Mouse (Mus musculus) monocyte, adult 5-6 weeks (primary cell): ENCODE data around the gene Herpud1. TPM values are rescaled to one million over a fixed set of nuclear protein-coding genes. Genes with fewer than 3 reads are reported as not detected.

Experiments used
- ATAC-seq: fragments of 153-309, 156-312 bp; replicated peaks from 2 replicates; pipeline ENCODE4 v1.8.0; 2017; ENCODE audit warnings: mild to moderate bottlenecking; ENCODE audit not compliant: low TSS enrichment, insufficient number of reproducible peaks, severe bottlenecking, poor library complexity, low FRiP score
- total RNA-seq: library from RNA; stranded (forward); fragments of 200-1000, 200-491, 200-594 nt; gene quantifications from 3 replicates; pipeline ENCODE4 v1.2.3, GENCODE M21; 2017

Gene Herpud1
- total RNA-seq, 1 experiment from 2014 or later: 165 TPM

DNA sequence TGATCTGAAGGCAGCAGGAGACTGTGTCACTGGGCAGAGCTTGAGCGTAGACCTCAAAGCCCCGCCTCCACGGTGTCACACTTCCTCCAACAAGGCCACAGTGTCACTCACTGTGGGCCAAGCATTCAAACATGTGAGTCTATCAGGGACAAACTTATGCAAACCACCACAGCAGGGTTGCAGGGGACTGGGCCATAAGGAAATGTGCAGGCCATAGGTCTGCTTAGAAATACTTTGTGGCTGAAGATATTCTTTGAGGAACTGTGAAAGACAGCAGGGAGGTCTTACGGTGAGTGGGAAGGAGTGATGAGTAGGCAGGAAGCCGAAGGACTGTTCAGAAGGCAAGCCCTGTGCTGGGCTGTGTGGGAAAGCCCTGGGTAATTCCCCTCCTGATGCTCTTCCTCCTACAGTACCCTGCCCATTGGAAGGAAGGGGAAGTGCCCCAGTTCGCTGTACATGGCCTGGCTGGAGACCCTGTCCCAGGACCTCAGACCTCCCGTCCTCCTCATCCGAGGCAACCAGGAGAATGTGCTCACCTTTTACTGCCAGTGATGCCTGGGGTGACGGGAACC, 20.7 kb upstream of the Herpud1 start:
- ATAC-seq: peak; percentile 88

DNA sequence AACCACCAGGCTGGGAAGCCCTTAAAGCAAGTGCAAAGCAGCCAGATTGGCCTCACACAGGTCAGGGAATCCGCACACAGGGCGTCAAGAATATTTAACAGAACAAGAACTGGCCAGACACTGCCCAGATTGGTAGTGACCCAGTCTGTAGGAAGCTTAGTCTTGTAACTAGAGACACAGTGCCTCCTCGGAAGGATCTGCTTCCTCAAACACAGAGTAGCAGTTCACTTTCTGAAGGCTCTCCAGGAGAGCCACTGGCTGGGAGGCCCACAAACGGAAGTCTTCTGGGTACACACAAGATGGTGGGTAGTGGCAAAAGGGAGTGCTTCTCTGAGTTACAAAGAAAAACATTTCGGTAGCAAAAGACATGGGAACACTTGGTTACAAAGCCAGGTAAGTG, 15.4 kb upstream of the Herpud1 start:
- ATAC-seq: peak; percentile 83

DNA sequence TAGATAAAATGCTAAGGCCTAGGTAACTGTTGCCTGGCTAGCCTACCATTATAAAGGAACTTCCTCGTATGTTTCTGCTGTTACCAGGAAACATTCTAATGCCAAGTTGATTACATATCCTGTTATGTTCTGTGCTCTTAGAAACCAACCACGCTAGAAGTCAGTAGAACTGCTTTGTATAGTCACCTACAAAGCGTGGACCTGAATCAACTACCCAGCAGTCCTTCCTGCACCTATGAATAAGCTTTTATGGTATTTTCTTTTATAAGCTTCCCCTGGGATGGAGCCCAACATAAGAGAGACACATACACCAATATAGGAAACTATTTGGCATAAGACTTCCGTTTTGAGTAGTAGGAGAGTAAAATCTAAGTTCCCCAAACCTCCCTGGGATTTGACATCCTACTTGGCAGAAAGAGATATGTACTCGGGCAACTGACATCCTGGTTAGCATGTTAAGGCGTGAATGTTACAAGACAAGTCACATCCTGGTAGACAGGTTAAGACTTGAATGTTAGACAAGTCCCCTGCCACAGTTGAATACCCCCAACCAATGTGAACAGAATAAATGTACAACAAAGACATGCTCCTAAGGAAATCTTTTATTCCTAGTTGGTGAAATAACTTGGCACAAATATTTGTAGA, 13.2 kb upstream of the Herpud1 start:
- ATAC-seq: no peak

DNA sequence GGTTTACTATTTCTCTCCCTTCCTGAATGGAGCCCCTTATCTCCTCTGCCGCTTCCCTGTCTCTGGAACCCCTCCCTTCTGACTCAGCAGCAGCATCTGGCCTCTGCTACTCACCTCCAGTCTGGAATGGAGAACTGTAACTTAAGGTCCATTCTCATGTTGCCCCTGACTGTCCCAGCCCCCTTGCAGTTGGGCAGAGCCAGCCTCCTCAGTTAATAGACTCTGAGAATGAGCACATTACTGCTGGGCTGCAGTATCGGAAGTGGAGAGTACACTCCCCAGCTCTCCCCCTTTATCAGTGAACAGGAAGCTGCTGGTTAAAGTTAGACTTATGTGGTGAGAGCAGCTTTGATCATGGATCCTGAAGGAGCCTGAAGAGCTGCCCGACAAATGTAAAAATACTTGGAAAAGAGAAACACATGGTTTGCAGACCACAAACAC, 10.7 kb upstream of the Herpud1 start:
- no peak for ATAC-seq

DNA sequence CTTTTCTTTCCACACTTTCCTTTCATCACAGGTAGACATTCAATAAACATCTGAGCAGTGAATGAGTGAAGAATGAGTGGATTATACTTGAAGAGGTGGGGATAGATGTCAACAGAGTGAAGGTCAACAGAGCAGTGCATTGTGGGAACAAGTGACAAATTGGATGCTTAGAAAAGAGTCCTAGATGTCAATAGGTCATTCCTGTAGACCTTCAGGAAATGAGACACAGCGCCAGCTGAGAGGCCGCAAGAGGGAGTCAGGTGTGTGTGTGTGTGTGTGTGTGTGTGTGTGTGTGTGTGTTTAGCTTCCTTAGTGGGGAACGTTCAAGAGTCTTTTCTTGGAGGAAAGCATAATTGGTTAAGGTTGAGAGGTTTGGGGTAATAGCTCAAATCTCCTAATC, 10.1 kb upstream of the Herpud1 start:
- ATAC-seq: no peak

DNA sequence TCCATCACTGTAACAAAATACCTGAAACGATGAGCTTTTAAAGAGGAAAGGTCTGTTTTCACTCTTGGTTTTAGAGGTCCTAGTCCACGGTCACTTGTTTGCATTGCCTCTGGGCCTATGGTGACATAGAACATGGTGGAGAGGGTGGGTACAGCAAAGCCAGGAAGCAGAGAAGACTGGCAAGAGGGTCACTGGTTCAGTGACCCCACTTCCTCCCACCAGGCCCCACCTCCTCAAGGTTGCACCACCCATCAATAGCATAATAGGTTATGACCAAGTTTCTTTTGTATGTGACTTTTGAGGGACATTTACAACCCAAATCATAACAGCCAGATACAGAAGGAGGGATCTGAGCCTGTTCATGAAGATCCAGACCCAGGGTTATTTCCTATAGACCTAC, 9.7 kb upstream of the Herpud1 start:
- ATAC-seq: peak; percentile 36; the same call in 1 of the 2 replicates

DNA sequence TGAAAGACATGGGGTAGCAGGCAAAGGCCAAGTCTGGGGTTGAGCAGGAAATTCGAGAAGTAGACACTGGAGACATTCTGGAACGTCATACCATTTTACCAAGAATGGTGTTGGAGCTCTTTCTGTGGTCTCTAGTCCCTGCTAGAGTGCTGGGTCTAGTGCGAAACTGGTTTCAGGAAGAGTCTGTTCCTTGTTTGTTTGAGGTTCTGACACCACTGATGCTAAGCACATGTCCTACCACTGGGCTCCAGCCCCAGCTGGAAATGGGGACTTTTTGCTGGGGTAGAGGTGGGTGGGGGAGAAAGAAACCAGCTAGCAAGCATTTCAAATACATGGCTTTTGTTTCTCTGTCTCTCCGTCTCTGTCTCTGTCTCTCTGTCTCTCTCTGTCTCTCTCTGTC, 9.2 kb upstream of the Herpud1 start:
- peak; percentile 70 for ATAC-seq

DNA sequence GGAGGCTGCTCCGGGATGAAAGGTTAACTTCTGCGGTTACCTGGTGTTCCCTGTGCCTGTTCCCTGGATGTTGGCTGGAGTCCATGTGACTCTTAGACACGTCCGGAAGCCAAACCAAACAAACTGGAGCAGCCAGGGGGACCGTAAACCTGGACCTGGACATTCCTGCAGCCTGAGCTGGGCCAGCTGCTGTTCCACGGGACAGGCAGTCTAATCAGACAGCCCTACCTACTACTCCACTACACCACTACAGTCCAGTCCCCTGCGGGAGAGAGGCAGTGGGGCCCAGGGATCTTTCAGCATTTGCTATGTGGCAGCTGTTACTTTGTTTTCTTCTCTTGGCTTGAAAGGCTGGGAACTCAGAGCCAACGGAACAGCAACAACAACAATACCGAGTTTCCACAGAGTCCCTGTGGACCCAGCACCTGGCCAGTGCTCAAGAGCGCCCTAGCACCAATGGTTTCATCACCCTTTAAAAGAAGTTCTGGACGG, 8.5 kb upstream of the Herpud1 start:
- ATAC-seq: no peak

DNA sequence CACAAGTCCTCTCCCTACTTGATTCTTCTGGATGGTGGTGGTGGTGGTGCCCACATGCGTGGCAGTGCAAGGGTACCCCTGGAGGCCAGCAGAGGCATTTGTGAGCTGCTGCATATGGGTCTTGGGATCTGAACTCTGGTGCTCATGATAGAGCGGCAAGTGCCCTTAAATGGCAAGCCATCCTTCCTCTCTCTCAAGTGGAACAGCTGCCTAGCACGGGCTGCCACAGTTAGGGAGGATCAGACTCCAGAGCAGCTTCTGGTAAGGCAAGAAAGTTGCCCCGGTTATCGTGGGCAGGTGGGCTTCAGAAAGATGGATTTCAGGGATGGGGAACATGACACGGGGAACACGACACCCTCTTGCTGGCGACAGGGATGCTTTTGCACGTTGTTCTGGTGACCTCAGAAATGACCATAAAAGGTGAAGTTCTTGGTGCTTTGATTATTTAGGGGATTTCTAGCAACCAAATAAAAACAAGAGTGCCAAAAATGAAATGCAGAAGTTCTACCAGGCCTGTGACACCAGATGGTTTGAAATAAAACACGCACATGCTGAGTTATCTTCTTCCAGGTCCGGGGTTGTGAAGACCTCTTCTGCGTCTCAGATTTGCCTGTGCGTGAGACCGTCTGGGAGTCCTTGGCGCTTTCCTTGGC, 7.3 kb upstream of the Herpud1 start:
- ATAC-seq: 0 out of 2 replicates have a peak, but pooled peaks have one; percentile 14

DNA sequence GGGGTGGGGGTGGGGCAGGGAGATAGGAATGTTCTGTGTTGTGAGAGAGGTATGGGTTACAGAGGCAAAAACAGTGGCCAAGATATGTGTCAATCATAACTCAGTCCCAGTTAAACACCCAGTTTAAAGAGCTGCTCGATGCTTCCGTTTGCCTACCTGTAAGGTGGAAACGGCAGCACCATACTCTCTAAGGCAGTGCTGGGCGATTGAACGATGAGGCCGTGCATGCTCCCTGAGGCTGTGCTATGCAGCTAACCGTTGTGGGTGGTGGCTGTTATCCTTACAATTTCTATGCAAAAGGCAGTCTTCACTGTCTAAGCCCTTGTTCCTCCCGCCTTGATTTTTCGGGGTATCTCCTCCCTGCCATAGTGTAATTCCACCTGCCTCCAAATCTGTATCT, 6.6 kb upstream of the Herpud1 start:
- ATAC-seq: no peak

DNA sequence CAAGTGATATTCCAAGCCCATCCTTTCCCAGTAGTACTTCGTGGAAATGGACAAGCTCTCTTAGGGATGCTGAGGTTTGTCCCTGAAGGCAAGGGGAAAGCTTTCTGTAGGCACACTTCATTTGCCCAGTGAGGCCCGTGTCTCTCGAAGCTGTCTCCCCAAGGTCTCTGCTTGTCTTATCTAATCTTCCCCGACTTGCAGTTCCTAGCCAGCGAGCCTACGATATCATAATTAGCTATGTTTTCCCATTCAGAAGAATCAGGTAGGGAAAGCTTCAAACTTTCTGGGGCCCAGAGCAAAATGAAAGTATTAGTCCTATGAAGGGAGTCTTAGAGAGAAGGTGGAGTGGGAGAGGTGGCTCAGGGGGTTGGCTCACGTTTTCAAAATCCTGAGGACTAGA, 2.1 kb upstream of the Herpud1 start:
- no peak for ATAC-seq

DNA sequence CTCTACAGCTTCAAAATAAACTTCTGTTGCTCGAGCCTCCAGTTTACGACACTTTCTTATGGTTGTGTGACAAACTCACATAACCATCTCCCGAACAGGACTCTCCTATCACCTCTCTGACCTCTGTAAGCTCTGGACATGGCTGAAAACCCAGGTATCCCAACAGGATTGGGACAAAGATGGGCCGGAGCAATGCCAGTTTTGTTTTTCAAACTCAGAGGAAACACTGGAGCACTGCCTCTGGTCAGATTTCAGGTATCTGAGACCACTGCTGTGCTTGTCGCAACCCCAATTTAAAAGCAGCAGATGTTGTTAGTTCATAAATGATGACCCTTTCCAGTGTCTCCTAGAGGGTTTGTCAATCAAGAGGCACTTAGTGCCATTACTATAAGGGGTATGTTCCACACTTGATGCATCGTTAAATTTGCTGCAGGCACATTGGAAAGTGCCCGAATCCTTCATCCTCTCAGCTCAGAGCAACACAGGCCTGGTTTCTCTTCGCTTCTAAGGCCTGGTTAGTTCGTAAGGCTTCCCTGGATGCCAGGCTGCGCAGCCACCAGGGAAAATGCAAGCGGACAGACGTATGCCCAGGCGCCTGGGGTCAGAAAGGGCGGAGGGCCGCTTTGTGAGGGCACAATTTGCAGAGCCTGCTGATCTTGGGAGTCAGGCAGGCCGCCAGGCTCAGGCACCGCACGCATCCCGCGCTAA, 578 bp upstream of the Herpud1 start:
- no peak; the same call in 1 of the 2 replicates for ATAC-seq

DNA sequence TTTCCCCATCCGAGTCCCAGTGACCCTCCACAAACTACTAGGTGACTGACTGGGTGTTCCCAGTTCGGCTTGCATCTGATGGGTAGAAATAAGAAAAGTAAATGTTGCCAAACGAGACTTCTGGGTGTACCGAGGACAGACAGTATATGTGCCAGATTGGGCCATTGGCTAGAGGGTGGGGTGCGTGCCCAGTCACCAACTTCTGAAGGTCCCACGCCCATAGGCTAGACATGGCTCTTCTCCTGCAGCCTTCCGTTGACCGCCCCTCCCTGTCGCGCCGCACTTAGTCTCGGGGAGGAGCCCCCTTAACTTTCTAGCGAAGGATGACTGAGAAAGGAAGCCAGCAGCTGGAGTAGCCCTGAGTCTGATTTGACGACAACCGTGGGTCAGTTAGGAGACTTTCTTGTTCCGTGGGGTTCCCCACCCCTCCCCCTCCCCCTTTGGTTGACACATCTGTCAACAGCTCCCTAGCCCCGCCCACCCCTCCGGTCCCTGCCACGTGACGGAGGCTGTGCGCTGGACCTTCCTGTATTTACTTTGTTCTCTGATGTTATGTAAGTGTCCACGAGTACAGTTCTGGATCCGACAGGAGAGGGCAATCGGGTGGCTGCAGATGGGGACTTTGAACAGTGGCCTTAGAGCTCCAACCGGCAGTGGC, 918 bp downstream of the Herpud1 start:
- peak; percentile 79 for ATAC-seq

DNA sequence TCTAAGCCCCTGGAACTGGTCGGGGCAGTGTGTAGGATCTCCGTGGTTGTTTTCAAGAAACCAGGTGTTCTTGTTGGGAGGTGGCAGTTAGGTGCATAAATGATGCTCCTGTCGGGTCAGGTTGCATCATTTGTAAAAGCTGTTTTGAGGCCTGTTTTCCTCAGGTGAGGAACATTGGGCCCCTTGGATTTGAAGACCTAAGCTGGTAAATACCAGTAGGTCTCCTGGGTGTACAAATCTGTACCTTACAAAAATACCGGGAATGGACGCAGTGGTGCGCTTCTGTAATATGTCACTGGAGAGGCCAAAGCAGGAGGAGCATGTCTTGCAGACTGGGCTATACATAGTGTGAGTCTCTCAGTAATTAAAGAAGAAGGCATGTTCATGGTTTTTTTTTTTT, 1.5 kb downstream of the Herpud1 start:
- no peak for ATAC-seq

DNA sequence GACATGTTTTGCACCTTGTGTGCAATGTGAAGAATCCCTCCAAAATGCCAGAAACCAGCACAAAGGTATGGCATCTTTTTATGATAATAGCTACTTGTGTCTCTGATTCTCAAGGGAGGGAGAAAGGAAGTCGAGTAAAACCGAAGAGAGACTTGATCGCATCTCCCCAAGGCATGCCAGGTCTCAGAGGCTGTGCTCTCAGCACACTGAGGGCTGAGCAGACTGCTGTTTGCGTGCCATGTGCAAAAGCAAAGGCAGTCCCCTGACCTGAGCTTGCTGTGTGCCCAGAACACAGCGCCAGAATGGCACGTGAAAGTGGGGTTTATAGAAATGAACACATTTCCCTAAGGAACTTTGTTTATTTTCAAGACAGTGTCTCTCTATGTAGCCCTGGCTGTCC, 3.3 kb downstream of the Herpud1 start:
- no peak for ATAC-seq

DNA sequence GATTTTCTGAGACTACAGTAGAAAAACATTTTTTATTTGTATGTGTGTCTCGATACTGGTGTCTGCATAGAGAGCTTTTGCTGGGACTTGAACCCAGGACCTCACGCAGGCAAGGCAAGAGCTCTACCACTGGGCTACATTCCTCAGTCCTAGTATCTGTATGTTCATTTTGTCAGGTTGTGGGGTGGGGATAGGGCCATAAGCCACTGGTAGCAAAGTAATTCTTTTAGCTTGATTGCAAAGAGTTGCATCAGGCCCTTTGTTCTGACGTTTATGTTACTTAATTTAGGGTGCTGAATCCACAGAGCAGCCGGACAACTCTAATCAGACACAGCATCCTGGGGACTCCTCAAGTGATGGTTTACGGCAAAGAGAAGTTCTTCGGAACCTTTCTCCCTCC, 4.2 kb downstream of the Herpud1 start:
- ATAC-seq: no peak

DNA sequence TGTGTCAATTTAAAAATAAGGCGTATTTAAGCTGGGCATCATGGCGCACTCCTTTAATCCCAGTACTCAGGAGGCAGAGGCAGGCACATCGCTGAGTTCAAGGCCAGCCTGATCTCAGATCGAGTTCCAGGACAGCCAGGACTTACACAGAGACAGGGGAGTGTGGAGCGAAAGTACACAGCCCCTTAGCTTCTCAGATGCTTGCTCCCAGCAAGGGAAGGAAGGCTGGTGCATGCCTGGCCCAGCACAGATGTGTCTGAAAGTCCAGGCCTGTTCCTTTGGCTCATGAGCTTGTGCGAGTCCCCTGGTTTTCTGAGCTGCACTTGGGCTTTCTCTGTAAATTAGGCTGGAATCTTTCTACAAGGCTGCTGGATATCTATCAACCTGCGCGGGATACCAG, 4.7 kb downstream of the Herpud1 start:
- ATAC-seq: no peak

DNA sequence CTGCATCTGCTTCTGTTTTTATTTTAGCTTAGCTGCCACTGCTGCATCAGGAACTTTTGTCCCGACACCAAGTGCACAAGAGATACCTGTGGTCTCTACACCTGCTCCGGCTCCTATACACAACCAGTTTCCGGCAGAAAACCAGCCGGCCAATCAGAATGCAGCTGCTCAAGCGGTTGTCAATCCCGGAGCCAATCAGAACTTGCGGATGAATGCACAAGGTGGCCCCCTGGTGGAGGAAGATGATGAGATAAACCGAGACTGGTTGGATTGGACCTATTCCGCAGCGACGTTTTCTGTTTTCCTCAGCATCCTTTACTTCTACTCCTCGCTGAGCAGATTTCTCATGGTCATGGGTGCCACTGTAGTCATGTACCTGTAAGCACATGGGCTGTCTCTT, 5.9 kb downstream of the Herpud1 start:
- 0 out of 2 replicates have a peak, but pooled peaks have one; percentile 37 for ATAC-seq

DNA sequence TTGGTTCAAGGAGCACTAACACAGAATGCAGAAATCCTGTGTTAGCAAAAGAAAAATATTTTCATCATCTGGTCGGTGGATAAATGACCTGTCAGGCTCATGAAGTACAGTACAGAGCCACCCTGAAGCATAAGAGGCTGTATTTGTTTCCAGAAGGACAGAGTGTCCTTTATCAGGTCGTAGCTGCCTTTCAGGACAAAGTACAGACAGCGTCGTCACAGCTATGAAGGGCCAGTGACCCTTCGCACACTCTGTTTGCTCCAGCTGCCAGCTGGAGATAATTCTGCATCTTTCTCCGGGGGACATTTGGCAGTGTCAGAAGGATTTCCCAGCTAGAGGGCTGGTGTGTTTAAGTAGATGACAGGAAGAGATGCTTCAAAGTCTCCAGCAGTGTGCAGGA, 6.4 kb downstream of the Herpud1 start:
- no peak for ATAC-seq
